ENCODE assay signal across 11 mouse cellular contexts in genomic region chr1:72411108-72411507, GRCm38 (mm10).
"Had no signal": no experiment of that assay in that cellular context is flagged by ENCODE, and none has a peak within 500 bp of the region (broad histone marks: within the 10 kb centered on the region; RNA-seq: fewer than 3 reads in every experiment).

No protein-coding gene starts in this region.

- DNase-seq: kidney, adult 11 months; kidney, adult 8-10 months; kidney, postnatal 10 days; kidney, postnatal 36 days; liver, postnatal 0 days; lung, embryonic 14.5 days; right cerebral cortex, postnatal 4 days; thymus, adult 18-20 months; thymus, postnatal 36 days had no signal

- ATAC-seq: liver, postnatal 0 days; lung, postnatal 0 days; midbrain, embryonic 15.5 days had no signal
